Mouse (Mus musculus) small intestine, adult 2 months (tissue): ENCODE measurements at regions not wholly inside any gene's neighbourhood (a gene's known extent, or its start where the extent isn't known, plus 50 kb on each side); places are given as distances from the start of the nearest gene placed in this dataset.

Source experiments
- CTCF ChIP-seq: fragments of 200-500 bp; IDR thresholded peaks from 2 replicates; pipeline ENCODE4 v1.5.1; 2012; ENCODE audit warnings: low read depth, mild to moderate bottlenecking, control low read depth, inconsistent platforms, low read length, moderate library complexity, mixed read lengths; ENCODE audit not compliant: insufficient replicate concordance, insufficient read length; ENCODE audit errors: extremely low read depth
- POLR2A ChIP-seq: fragments of 200-500 bp; IDR thresholded peaks from 2 replicates; pipeline ENCODE4 v1.6.1; 2012; ENCODE audit warnings: low read depth, mild to moderate bottlenecking, control low read depth, inconsistent platforms, low read length, moderate library complexity

GRCm38 (mm10) chr19:53442132-53442610 lies 51.8 kb upstream of the Smndc1 start:
- no peak for TF ChIP-seq POLR2A
- no peak for TF ChIP-seq CTCF
